Mouse (Mus musculus): ENCODE data around the gene Ank2.
"Not testable (repeated sequence)": the region's sequence is repeated elsewhere in the genome, so short reads cannot be mapped to it uniquely, and the experiment has no call there.

The Ank2 gene

GRCm38 (mm10) chr3:127416950-127417349 lies 82.2 kb downstream of the Ank2 start:
- DNase-seq (ENCODE audit: low spot score) = no peak

- no peak for DNase-seq (ENCODE audit: low spot score)
Observed at GRCm38 (mm10) chr3:127414438-127414837, 84.7 kb downstream of the Ank2 start.

GRCm38 (mm10) chr3:127408684-127409550 lies 90.2 kb downstream of the Ank2 start:
- peak; percentile 84 for DNase-seq (ENCODE audit: low spot score)

- peak; percentile 18 for DNase-seq (ENCODE audit: low spot score)
Observed at GRCm38 (mm10) chr3:127407868-127408574, 91.1 kb downstream of the Ank2 start.

GRCm38 (mm10) chr3:127406883-127407282 lies 92.3 kb downstream of the Ank2 start:
- DNase-seq (ENCODE audit: low spot score) = no peak

DNA sequence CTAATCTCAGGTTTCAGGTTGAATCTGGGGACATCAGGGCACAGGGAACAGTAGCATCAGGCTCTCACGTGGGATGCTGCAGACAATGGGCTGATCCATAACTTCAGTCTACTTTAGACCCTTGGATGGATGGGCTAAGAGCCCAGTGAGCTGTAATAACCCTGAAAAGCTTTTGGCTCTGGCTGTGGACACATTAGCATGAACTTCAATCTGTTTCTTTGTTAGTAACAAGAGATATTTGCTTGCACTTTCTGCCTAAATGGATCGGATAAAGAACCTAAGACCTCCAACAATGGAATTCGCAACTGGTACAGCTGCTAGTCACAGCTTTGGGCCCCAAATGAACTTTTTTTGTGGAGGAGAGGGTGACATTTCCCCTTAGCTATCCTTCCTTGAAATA lies 94.8 kb downstream of the Ank2 start:
- no peak for DNase-seq (ENCODE audit: low spot score)

- DNase-seq (ENCODE audit: low spot score) = no peak
Observed at GRCm38 (mm10) chr3:127400976-127401375, 98.2 kb downstream of the Ank2 start.

DNA sequence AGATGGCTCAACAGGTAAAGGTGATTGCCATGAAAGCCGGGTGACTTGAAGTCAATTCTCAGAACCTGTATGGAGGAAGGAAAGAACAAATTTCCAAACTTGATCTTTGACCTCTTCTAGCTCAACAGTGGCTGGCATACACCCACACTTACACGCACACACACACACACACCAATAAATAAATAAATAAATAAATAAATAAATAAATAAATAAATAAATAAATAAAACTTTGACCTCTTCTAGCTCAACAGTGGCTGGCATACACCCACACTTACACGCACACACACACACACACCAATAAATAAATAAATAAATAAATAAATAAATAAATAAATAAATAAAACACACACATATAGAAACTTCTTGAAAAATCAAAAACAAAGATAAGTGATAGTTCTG lies 98.7 kb downstream of the Ank2 start:
- DNase-seq (ENCODE audit: low spot score) = not testable (repeated sequence)

DNA sequence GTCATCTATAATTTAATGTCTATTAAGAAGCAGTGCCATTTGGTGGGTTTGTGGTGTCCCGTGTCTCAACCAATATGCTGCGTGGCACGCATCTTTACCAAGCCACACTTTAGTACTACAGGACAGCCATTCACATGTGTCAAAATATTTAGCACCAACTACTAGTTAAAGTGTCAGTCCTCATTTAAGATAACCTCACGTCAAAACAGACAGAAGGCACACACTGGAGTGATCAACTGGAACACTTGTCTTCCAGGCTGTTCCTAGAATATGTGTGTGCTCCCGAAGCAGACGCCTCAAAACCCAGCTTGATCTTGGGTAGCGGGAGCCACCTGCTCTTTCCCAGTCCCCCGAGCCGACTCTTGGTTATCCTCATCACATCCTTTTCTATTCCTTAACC lies 101.4 kb downstream of the Ank2 start:
- no peak for DNase-seq (ENCODE audit: low spot score)

GRCm38 (mm10) chr3:127395202-127395601 lies 103.9 kb downstream of the Ank2 start:
- no peak for DNase-seq (ENCODE audit: low spot score)

GRCm38 (mm10) chr3:127387016-127387517 lies 112.1 kb downstream of the Ank2 start:
- DNase-seq (ENCODE audit: low spot score) = peak; percentile 24

GRCm38 (mm10) chr3:127383231-127383630 lies 115.9 kb downstream of the Ank2 start:
- no peak for DNase-seq (ENCODE audit: low spot score)

- DNase-seq (ENCODE audit: low spot score) = no peak
Observed at GRCm38 (mm10) chr3:127376901-127377460, 122.2 kb downstream of the Ank2 start.

- DNase-seq (ENCODE audit: low spot score) = peak; percentile 13
Observed at GRCm38 (mm10) chr3:127375956-127376660, 123.0 kb downstream of the Ank2 start.

- DNase-seq (ENCODE audit: low spot score) = no peak
Observed at GRCm38 (mm10) chr3:127374190-127374710, 124.9 kb downstream of the Ank2 start.

DNA sequence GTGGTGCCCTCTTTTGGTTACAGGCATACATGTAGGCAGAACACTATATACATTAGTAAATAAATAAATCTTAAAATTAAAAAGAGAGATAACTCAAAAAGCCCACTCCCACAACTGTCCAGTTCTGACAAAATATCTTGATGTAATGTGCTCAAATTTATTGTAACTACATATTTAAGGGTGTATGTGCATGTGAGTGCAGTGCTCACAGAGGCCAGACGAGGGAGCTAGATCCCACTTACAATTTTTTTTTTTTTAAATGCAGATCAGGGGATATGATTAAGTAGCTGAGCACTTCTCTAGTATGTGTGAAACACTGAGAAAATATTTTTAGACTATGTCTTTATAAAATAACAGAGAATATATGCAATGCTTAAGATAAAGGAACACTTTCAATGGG lies 127.4 kb downstream of the Ank2 start:
- no peak for DNase-seq (ENCODE audit: low spot score)

- no peak for DNase-seq (ENCODE audit: low spot score)
Observed at GRCm38 (mm10) chr3:127369529-127369928, 129.6 kb downstream of the Ank2 start.

DNA sequence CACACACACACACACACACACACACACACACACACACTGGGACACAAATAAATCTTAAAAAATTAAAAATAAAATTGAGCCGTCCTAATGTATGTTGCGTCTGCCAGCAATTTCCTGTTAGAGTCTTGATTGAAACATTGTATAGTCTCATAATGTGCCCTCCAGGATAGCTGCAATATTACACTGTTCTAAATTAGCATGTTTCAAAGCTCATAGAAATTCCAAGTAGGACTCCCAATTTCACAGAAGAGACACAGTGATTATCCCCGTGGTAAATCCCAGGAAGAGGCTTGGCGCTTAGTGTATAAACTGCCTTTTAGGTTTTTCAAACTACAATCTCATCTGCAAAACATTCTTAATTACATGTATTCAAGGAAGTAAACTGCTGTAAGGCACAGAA lies 131.7 kb downstream of the Ank2 start:
- DNase-seq (ENCODE audit: low spot score) = no peak

GRCm38 (mm10) chr3:127363512-127363911 lies 135.6 kb downstream of the Ank2 start:
- DNase-seq (ENCODE audit: low spot score) = no peak

GRCm38 (mm10) chr3:127362611-127363393 lies 136.3 kb downstream of the Ank2 start:
- DNase-seq (ENCODE audit: low spot score) = no peak

GRCm38 (mm10) chr3:127361846-127362245 lies 137.3 kb downstream of the Ank2 start:
- DNase-seq (ENCODE audit: low spot score) = no peak
